Mouse (Mus musculus): ENCODE data around the gene Phrf1. TPM values are rescaled to one million over a fixed set of nuclear protein-coding genes. Genes with fewer than 3 reads are reported as not detected.

Phrf1 gene
- total RNA-seq (2021) = 10 to 100 TPM; 48.4 to 63.3 TPM
- long read RNA-seq, experiment 1, full-length matches to known transcripts = 4 of 17 reads
- long read RNA-seq, experiment 1, partial matches to known transcripts = 2 of 17 reads
- long read RNA-seq, experiment 1, other reads (novel, unspliced or antisense) = 11 of 17 reads
- long read RNA-seq, experiment 2, full-length matches to known transcripts = 10 of 33 reads
- long read RNA-seq, experiment 2, partial matches to known transcripts = 13 of 33 reads
- long read RNA-seq, experiment 2, other reads (novel, unspliced or antisense) = 10 of 33 reads

DNA sequence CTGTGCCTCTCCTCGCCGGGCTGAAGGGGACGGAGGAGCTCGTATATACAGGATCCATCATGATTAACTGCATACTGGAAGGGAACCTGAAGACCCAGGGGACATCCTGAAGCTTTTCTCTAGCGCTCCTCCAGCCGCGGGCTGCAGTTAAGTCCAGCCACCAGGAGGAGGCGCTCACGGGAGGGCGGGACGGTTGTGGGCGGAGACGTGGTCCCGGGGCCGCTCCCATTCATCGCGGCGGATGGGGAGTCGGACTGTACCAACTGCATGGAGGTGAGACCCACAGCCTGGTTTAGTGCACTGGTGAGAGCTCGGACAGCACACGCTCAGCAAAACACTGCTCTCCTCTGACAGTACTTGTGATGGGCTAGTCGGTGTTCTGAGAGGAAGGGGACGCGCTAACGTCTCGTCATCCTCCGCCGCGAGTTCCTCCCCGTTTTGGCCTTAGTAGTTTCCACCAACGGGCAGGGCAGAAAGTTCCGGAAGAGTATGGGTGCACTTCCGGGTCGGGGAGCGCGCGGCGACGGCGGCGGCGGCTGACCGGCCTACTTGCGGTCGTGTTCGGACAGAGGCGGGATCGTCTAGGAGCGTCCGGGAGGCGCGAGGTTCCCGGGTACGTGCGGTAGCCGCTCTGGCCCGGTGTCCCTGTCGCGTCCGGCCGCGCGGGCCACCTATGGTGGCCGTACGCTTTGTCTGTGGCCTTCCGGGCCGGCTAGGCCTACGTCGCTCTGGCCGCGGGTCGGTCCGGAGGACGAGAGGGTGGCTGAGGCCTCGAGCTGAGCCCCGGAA is at the start of gene Phrf1:
TSS of gene Phrf1 (plus strand) at position 506 of the 789 bp plus-strand sequence.
- DNase-seq (ENCODE audit: low spot score in 2 of 2) = peak; percentile 92 to 93

DNA sequence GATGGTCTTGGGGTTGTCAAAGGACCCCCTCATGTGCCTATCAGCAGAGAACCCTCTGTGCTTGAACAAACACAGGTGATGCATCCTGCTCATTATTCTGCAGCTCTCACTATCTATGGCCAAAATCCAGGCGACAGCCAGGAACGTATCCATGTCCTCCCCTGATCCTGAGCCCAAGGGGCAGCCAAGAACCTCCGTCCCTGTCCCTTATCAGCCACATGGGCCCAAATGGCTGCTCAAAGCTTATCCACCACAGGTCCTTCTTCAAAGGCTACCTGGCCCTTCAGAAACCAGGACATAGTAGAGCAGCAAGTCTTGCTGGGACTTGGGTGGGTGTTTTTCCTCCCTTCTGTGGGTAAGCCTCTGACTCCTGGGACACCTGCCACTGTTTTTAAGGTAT is 40.4 kb upstream of the Phrf1 start:
- no peak for DNase-seq (ENCODE audit: low spot score in 2 of 2)

DNA sequence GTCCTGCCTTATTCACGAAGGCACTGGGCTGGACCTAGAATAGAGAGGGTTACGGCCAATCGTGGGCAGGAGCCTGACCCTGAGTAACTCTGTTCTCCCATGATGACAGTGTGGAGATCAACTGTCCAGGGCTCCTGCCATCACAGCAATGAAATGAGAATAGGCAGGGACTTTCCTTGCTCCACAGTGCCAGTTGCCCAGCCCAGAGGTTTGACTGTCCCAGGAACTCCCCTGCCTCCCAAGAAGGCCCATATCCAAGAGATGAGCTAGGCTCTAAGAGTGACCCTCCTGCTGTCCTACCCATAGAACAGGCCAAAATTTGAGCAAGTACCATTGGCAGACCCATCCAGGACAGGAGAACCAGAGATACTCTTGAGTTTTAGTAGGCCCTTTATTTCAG is 39.9 kb upstream of the Phrf1 start:
- DNase-seq (ENCODE audit: low spot score in 2 of 2) = no peak

DNA sequence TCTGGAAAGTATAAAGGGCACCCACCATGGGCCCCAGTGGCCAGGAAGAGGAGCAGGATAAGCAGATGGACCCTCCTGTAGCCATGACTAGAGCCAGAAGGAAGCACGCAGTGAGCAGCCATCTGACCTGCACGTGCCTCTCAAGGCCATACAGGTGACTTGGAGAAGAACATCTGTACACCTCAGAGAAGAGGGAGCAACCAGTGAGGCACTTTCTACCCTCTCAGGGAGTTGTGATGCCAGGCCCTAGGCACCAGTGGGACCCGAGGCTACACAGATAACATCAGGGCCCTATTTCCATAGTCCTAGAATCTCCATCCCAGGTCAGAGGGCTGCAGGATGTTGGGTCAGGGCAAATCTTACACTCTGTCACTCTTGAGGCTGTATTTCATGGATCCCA is 38.4 kb upstream of the Phrf1 start:
- DNase-seq (ENCODE audit: low spot score in 2 of 2) = no peak

DNA sequence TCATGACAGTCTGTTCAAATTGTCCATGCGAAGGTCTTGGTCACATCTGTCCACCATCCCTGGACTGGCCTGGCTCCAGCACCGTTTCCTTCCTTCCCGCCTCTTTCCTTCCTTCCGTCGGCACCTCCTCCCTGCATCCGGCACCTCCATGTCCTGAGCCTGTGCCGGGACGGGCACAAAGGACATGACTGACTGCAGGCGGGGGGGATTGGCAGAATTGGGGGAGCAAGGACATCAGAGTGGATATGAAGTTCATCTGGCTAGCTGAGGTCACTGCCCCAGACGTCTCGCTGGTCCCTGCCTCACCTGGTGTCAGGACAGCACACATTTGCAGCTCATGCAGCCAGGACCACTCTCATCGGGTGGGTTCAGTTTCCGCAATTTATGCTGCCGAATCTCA is 37.5 kb upstream of the Phrf1 start:
- no peak for DNase-seq (ENCODE audit: low spot score in 2 of 2)

DNA sequence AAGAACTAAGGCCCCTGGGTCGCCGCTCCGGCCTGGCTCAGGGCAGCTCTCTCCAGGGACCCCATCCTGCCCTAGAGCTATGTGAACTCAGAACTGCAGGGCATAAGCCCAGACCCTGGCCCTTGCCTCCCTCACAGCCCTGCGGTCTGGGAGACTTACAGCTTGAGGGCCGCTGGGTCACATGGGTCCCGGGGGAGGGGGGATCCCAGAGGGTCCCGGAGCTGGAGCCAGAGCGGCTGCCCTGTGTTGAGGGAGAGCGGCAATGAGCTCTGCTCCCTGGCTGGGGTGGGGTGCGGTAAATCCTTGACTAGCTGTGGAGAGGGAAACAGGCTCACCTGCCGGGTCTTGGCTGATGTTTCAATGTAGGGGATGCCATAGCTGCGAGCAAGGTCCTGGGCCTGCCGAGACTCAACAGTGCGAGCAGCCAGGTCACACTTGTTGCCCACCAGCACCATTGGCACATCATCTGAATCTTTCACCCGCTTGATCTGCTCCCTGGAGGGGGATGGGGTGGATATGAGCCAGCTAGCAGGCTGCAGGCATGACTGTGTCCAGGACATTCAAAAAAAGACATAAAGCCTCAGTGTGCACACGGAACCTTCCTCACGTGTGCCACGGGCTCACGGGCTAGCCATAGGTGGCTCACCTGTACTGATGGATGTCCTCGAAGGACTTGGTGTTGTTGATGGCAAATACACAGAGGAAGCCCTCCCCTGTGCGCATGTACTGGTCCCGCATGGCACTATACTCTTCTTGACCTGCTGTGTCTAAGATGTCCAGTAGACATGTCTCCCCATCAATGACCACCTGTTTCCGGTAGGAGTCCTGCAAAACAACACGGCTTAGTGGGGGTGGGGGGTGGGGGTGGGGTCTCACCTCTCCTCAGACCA is 36.5 kb upstream of the Phrf1 start:
- peak in 1 of 2 experiments; percentile 10 for DNase-seq (ENCODE audit: low spot score in 2 of 2)

DNA sequence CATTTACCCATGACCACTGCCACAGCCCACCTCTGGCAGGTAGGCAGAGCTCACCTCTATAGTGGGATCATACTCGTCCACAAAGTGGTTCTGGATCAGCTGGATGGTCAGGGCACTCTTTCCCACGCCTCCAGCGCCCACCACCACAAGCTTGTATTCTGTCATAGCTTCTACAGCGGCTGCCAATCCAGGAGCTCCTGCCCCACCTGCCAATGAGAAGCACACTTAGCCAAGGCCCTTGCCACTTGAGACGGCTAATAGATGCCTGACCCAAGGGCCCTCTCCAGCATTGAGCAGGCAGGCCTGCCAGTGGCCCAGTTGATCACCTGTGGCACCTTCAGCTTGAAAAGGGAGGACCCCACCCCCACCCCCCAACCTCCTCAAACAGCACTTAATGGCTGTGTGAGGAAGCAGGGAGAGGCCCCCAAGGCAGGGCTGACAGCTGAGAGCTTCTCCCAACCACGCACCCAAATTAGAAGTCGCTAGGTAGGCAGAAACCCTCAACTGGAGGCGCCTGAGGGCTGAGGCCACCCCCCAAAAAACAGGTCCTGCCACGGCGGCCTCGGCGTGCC is 35.7 kb upstream of the Phrf1 start:
- DNase-seq (ENCODE audit: low spot score in 2 of 2) = no peak

DNA sequence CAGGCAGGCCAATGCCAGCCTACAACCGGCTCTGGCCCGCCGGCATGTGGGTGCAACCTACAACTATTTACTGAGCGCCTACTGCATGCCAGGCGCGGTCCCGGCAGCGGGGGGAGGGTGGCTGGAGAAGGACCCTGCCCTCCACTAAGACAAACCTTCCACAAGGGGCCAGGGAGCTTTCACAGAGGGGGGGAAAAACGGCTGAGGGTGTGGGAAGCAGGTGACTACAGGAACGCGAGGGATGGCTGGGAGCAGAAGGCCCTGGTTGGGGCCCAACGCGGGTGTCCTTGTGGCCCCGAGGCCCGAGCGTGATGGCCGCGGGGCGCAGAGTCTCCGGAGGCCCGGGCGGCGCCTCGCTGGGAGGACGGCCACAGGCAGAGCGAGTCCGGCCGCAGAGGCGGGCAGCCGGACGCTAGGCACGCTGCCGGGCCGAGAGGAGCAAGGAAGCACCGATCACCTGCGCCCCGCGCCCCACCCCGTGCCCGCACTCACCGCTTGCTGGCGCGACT is 35.2 kb upstream of the Phrf1 start:
- DNase-seq (ENCODE audit: low spot score in 2 of 2) = peak in 1 of 2 experiments; percentile 58

DNA sequence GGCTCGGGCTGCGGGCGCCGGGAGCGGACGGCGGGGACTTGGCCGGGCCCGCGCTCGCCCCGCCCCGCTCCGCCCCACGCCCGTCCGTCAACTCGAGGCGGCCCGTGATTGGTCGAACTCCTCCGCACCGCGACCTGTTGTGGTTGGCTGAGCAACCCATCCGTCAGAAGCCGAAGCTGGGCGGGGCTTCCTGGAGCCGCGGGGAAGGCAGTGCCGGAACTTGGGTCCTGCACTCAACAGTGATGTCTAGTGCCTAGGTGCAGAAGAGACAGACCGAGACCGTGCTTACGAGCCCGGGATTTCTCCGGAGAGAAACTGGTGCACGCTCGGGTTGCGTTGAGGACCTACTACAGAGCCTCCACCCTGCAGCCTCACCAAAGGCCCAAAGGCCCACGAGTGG is 34.6 kb upstream of the Phrf1 start, which contains the start of the genes Hras and Lrrc56:
TSS of gene Hras (minus strand) at position 58 of the 400 bp plus-strand sequence.
TSS of gene Lrrc56 (plus strand) at position 210 of the 400 bp plus-strand sequence.
- peak; percentile 97 to 98 for DNase-seq (ENCODE audit: low spot score in 2 of 2)

DNA sequence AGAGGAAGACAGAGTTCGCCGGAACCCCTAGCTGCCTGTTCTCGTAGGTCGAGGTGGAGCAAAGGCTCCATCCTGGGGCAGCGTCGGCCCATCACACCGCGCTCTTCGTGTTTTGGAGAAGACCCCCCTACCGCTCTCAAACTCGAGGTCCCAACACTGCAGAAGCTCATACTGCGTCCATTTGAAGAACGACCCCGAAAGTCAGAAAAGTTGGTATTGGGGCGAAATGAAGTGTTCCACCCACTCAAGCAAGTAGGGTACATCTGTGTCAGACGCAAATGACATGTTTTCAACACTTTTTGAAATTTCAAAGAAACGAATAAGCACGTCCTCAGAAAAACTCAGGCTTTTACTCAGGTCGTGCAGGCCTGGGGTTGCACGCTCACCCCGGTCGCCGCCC is 34.2 kb upstream of the Phrf1 start:
- no peak for DNase-seq (ENCODE audit: low spot score in 2 of 2)

DNA sequence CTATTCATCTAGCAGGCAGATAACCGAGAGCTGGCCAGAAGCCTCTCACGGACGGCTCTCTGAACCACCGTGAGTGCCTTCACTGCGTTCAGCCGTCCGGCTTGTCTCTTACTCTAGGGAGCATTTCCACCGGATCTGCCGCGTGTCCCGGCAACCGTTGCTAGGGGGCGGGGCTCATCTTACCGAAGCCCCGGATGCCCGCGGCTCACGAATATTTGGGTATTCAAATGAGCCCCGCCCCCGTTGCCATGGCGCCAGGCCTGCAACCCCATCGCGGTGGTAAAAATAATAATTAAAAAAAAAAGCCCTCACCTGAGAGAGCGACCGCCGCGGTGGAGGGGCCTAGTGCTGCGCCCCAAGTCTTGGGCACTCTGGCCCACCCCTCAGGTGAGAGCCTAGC is 33.8 kb upstream of the Phrf1 start:
- peak; percentile 67 to 85 for DNase-seq (ENCODE audit: low spot score in 2 of 2)

DNA sequence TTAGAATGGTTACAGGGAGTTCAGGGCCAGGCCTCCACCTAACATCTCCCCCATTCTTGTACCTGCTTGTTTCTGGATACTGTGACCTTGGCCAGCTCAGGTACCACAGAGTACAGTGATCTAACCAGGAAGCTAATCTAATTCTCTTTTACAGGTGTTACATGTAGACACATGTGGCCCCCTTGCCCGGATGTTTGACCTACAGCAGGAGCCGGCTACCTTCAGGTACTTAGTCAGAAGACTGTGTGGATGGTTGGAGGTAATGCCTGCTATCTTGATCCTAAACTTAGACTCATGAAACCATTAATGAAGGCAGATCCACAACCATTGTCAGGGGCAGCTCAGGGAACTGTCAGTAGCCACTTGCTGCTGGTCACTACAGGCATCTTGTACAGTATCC is 32.8 kb upstream of the Phrf1 start:
- DNase-seq (ENCODE audit: low spot score in 2 of 2) = no peak

DNA sequence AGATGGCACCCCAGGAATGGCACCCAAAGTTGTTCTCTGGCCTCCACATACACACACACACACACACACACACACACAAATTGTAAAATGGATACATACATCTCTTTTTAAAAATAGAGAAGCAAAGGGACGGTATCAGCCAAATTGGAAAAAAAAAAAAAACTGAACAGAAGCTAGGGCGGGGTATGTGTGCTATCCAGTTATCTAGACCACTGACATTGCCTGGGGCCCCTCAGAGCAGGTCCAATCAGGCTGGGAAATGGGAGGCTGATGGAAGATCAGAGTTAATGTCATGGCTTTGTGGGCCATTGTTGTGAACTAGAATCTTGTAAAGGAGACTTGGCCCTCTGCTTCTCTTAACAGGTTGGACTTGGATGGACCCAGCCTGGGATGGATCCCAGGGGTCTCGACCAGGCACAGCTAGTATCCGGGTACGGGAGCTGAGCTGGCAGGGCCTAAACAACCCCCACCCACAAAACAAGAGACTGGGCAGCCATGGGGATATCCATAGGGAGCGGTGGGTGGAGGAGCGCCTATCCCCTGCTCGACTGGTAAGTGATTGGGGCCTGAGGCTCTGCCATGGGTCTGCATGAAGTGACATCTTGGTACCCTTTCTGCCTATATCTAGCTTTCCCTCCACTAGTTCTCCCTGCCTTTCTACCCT is 31.8 kb upstream of the Phrf1 start:
- peak in 1 of 2 experiments; percentile 8 for DNase-seq (ENCODE audit: low spot score in 2 of 2)

DNA sequence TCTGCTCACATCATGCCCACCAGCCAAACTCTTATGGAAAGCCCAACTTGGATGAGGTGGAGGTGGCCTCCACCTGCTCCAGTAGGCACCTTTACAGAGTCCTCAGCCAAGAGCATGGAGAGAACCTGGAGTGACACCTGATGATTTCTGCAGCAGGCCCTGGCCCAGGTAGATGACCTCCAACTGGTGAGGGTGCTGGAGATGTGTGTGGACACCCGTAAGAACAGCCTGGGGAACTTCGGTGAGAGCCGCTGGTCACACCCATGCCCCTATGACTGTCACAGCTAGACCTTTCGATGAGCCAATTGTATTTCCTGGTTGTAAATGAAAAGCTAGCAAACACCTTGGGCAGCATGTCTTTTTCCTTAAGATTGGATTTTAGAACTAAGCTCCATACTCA is 30.5 kb upstream of the Phrf1 start:
- DNase-seq (ENCODE audit: low spot score in 2 of 2) = no peak

DNA sequence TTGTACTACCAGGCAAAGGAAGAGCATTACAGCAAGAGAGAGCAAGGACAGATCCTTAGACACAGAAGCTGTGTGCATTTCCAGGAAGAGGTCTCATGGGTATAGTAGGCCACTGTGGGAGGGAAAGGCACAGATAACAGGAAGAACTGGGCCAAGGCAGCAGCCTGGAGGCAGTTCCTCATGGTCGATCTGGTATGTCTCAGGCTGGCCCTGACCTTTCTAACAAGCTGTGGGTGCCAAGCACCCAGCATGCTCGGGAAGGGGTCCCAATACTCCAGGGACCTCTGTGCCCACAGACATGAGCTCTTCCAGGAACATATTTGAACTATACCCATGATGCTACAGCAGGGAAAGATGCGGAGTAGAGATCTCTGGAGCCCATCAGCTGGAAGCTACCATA is 24.0 kb upstream of the Phrf1 start:
- no peak for DNase-seq (ENCODE audit: low spot score in 2 of 2)

DNA sequence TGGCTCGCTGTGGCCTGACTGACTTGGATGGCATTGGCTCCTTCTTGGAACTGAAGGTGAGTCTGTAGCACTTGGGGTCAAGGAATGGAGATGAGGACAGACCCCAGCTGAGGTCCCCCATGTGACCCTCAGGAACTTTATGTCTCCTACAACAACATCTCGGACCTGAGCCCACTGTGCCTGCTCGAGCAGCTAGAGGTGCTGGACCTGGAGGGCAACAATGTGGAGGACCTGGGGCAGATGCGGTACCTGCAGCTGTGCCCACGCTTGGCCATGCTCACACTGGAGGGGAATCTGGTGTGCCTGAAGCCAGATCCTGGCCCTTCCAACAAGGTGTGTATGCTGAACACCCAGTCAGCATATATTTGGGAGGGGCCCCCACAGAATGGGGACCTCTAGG is 23.1 kb upstream of the Phrf1 start:
- DNase-seq (ENCODE audit: low spot score in 2 of 2) = no peak

DNA sequence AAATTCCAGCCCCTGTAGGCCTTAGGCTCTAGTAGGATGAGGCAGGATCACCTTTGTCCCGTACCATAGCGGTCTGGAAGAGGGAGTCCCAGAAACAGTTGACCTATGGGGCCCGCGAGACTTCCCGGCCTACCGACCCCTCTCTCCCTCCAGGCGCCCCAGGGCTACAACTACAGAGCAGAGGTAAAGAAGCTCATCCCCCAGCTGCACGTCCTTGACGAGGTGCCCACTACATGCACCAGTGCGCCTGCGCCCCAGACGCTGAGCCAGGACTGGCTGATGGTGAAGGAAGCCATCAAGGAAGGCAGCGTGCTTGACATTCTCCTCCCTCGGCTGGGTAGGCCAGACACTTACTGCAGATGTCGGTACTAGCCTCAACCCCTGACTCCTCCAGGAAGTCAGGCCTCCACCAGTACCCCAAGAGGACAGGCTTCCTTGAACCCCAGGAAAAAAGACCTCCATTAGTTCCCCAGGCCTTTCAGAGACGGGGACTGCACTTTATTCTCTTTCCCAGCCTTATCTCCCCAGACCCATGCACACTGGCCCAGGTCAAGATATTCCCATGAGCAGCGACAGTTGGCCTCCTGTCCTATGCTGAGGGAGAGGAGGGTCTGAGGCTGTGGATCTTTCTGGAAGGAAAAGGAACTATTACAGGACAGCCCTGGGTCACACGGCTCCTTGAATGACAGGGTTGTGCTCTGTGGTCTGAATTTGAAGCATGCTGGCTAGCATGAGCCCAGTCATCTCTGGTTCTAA is 22.2 kb upstream of the Phrf1 start:
- no peak for DNase-seq (ENCODE audit: low spot score in 2 of 2)

DNA sequence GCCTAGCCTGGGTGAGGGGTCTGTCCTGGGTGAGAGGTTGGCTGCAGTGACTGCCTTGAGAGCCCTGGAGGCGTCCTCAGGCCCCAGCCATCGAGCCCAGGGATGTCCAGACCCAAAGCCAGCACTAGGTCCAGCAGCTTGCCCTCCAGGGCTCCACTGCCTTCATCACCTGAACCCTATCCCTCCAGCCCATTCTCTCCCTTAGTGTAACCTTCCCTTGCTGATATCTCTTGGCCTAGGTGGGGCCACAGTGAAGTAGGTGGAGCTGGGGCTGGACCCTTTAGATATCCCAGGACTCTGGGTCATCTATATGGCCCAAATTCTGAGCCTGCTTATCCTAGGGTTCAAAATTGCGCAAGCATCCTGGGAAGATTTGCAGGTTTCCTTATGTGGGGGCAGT is 19.1 kb upstream of the Phrf1 start:
- no peak for DNase-seq (ENCODE audit: low spot score in 2 of 2)

DNA sequence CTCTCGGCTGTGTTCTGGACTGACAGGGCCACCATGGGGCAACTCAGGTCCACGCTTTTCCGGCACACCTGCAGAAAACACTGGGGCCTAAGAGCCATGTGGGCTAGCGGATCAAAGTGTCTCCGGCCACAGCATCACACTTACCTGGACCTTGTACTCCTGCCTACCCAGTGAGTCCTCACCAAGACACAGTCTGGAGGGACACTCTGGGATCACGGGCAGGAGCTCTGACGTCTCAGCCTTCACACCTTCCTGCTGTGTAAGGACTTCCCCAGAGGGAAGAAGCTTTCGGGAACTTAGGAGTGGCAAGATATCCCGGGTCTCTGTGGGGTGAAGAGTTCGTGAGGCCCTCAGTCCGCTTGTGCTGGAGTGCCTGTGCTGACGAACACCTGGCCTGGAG is 18.4 kb upstream of the Phrf1 start:
- no peak for DNase-seq (ENCODE audit: low spot score in 2 of 2)

Measured in gastrocnemius, postnatal 4 days (tissue).